Mouse (Mus musculus) bone marrow, adult 2 months (tissue): ENCODE results near the gene Syn3.

ENCODE experiments used
- CTCF ChIP-seq: fragments of 200-500 bp; IDR thresholded peaks from 2 replicates; pipeline ENCODE4 v1.5.1; 2011; ENCODE audit warnings: low read length, control low read depth; ENCODE audit not compliant: control insufficient read depth, insufficient read depth
- POLR2A ChIP-seq: fragments of 200-500 bp; IDR thresholded peaks from 2 replicates; pipeline ENCODE4 v1.6.1; 2011; ENCODE audit warnings: low read depth, mild to moderate bottlenecking, control low read depth, low read length, borderline replicate concordance; ENCODE audit not compliant: control insufficient read depth

DNA sequence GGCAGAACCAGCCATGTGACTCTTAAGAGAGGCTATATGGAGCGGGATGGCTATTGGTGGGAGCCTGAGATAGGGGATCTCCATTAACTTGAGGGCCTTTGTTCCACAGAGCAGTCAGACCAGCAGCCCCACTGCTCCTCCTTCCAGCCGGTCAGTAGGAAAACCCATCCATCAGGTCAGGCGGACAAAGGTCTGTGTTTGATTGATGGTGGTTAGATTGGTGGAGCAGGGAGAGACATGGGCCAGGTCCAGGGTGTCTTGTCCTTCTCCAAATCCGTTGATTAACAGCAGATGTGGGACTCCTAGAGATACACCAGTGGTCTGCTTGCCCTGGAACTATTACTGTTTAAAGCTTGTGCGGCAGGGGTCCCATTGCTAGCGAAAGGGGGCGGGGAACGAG is 164.1 kb downstream of the Syn3 start:
- no peak for TF ChIP-seq CTCF
- no peak for TF ChIP-seq POLR2A
